Mouse (Mus musculus): ENCODE data around the gene Fstl4.
A peak's percentile ranks its signal among the peaks of the same experiment; 100 is the strongest.

Fstl4 gene

GRCm38 (mm10) chr11:53126660-53127059 is 362.2 kb downstream of the Fstl4 start:
- DNase-seq (ENCODE audit: low read depth in 2 of 2, low spot score in 2 of 2), result no peak

DNA sequence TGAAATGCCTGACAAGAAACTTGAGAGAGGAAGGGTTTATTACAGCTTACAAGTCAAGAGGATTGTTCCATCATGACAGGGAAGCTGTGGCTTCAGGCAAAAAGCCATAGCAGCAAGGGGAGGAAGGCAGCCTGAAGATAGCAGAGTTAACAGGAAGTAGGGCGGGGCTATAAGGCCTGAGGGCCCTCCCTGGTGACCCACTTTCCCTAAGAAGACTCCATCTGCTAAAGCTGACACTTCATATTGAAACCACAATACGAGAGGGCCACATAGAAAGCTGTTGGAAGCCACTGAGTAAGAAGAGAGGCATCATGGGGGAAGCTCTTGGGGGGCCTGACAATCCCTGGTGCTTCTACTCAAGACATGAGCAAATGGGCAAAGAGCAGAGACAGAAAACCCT is 364.2 kb downstream of the Fstl4 start:
- DNase-seq (ENCODE audit: low read depth in 2 of 2, low spot score in 2 of 2), result no peak

GRCm38 (mm10) chr11:53132406-53133035 is 368.1 kb downstream of the Fstl4 start:
- DNase-seq (ENCODE audit: low read depth in 2 of 2, low spot score in 2 of 2), result no peak

DNA sequence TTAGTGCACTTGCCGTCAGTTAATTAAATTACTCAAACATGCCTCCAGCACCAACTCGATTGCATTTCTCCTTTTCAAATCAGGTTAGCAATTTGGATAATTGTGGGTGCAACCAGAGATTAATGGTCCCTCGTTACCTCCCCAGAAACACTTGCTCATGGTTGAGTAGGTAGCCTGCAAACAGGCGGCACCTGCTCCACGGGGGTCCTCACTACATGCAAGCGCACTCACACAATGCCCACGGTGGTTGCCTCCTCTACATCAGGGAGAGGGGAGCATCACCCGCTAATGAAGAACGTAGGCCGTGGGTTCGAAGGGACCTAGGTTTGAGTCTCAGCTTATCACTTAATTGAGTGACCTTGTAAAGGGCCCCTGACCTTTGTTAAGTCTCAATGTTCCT is 371.9 kb downstream of the Fstl4 start:
- no peak for DNase-seq (ENCODE audit: low read depth in 2 of 2, low spot score in 2 of 2)

- DNase-seq (ENCODE audit: low read depth in 2 of 2, low spot score in 2 of 2), result no peak
Observed at GRCm38 (mm10) chr11:53137381-53137780, 372.9 kb downstream of the Fstl4 start.

DNA sequence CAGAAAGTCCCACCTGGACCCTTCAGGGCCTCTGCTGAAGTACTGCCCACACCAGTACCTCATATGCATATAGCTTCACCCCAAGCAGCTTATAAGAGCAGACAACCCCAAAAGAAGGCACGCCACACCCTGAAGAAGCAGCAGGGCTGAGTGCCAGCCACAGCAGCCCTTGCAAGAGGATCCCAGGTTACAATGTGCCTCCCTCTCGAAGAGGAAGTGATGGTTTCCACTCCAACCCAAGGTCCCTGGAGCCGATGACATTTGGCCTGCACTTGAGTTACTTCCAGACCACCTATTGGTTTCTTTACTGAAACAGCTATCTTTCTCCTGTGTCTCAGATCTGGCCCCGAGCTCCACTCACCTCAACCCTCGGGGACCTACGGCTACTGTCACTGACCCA is 373.8 kb downstream of the Fstl4 start:
- no peak for DNase-seq (ENCODE audit: low read depth in 2 of 2, low spot score in 2 of 2)

DNA sequence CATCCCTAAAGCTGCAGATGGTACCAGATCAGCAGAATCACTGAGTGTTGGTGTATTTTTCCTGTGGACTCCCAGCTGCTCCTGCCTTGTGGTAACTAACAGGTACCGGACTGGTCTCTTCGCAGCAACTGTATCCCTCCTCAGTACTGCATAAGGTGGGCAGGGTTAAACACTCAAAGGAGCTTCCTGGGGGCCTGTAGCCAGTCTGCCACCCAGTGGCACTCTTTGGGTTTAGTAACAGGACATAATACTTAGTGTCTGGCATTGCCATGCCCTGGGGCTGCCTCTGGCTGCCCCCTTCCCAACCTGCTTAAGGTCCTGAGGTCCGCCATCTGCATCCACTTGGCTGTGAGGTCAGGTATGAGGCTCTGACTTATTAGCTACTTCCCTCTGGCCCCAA is 375.2 kb downstream of the Fstl4 start:
- DNase-seq (ENCODE audit: low read depth in 2 of 2, low spot score in 2 of 2), result no peak

DNA sequence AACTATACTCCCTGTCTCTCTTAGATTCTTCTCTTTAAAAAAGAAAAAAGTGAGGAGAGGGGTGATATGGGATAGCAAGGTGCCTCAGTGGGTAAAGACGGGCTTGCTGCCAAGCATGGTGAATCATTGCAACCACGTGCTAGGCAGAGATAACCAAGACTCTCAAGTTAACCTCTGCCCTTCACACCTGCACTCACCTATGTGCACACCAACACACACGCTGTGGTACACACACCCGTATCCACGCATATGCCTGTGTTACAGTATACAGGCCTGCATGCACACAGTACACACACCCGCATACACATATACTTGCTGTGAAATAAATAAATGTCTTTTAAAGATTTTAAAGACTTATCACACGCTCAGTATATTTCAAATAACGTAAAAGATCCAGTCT is 375.8 kb downstream of the Fstl4 start:
- DNase-seq (ENCODE audit: low read depth in 2 of 2, low spot score in 2 of 2), result no peak

GRCm38 (mm10) chr11:53140722-53141400 is 376.4 kb downstream of the Fstl4 start:
- DNase-seq (ENCODE audit: low read depth in 2 of 2, low spot score in 2 of 2), result no peak

- DNase-seq (ENCODE audit: low read depth in 2 of 2, low spot score in 2 of 2), result no peak
Observed at GRCm38 (mm10) chr11:53143522-53143921, 379.1 kb downstream of the Fstl4 start.

GRCm38 (mm10) chr11:53144506-53144905 is 380.1 kb downstream of the Fstl4 start:
- DNase-seq (ENCODE audit: low read depth in 2 of 2, low spot score in 2 of 2), result no peak

- peak in 1 of 2 experiments; percentile 9 for DNase-seq (ENCODE audit: low read depth in 2 of 2, low spot score in 2 of 2)
Observed at GRCm38 (mm10) chr11:53146290-53146689, 381.9 kb downstream of the Fstl4 start.

- no peak for DNase-seq (ENCODE audit: low read depth in 2 of 2, low spot score in 2 of 2)
Observed at GRCm38 (mm10) chr11:53156463-53156862, 392.0 kb downstream of the Fstl4 start.

DNA sequence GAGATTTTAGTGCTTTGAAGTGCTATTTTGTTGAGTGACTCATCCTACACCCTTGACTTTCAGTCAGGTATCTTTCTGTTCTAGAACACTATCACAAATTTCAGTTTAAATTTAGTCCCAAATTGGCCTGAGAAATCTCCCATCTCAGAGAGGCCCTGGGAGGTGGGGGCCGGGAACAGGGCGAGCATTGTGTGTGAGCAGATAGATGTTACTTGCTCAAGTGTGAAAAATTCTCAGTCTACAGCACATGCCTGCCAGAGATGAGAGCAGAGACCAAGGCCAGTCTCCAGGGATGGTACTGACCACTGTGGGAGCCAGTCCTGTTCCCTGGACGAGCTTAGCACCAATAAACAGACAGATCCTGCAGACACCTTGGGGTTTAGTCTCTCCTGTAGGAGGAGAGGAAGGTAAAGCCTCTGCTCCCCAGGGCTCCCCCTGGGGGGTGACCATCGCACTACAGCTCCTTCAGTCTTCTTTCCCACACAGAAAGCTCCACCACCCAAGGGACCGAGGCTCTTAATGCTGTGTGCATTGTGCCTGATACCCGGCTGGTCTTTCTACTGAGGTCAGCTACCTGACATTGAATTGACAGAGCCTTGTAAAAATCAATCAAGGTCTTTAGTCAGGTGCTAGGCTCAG is 393.3 kb downstream of the Fstl4 start:
- DNase-seq (ENCODE audit: low read depth in 2 of 2, low spot score in 2 of 2), result no peak

GRCm38 (mm10) chr11:53162385-53162784 is 398.0 kb downstream of the Fstl4 start:
- no peak for DNase-seq (ENCODE audit: low read depth in 2 of 2, low spot score in 2 of 2)

DNA sequence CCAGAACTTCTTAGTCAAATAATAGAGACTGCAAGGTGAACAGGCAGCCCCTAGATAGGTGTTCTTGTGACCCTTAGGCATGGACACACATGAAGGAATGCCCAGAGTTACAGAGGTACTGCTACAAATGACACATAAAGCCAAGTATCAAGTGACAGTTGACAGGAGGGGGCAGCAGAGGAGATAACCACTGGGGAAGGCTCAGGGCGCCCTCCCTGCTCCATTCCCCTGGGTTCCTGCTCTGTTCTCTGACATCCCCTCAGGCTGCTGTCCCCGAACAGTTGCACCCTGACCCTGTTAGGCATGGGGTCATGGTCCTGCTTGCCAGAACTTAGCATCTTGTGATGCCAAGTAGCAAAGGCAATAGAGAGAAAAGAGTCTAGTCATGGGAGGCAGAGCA is 402.0 kb downstream of the Fstl4 start:
- DNase-seq (ENCODE audit: low read depth in 2 of 2, low spot score in 2 of 2), result no peak

DNA sequence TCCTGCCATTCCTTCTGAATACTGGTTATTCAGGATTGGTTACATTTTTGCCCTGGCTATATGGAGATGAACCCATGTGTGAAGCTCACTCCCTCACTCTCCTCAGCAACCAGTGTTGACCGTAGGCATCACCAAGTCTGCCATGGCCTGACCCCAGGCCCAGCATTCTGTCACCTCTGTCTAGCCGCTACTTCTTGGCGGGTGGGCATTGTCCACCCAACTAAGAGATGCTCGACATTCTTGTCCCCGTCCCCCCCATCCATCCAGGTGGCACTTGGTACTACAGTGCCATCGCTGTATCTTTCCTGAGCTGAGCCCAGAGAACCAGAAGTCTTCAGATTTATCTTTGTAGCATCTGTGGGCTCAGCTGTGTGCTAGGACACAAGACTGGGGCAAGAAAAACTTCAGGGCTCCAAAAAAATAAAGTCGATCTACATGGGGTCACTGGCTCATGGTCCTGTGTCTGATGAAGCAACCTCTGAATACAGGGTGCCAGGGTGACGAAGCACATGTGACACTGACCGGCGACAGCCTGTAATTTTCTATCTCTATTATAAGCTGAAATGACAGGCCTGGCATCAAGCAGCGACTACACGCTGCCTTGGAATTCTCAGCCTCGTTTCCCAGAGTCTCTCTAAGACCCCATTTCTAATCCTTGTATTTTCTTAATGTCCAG is 417.9 kb downstream of the Fstl4 start:
- DNase-seq (ENCODE audit: low read depth in 2 of 2, low spot score in 2 of 2), result no peak

DNA sequence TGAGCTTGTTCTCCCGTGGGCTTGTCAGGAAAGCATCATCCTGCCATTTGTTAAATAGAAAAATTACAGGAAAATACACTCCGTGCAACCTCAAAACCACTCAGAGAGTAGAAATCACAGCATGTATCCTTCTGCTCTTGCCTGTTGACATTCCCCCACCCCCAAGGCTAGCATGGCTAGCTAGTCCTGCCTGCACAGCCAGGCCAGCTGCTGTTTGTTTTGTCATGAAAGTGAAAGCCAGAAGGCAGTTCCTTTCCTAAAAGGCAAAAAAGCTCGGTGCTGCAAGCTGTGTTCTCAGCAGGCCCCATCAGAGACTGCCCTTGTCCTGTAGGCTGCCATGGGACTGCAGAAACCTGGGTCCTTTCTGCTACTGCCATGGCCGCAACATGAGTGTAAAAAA is 418.4 kb downstream of the Fstl4 start:
- DNase-seq (ENCODE audit: low read depth in 2 of 2, low spot score in 2 of 2), result no peak

GRCm38 (mm10) chr11:53184046-53184445 is 419.6 kb downstream of the Fstl4 start:
- no peak for DNase-seq (ENCODE audit: low read depth in 2 of 2, low spot score in 2 of 2)

GRCm38 (mm10) chr11:53184698-53185097 is 420.3 kb downstream of the Fstl4 start:
- no peak for DNase-seq (ENCODE audit: low read depth in 2 of 2, low spot score in 2 of 2)

DNA sequence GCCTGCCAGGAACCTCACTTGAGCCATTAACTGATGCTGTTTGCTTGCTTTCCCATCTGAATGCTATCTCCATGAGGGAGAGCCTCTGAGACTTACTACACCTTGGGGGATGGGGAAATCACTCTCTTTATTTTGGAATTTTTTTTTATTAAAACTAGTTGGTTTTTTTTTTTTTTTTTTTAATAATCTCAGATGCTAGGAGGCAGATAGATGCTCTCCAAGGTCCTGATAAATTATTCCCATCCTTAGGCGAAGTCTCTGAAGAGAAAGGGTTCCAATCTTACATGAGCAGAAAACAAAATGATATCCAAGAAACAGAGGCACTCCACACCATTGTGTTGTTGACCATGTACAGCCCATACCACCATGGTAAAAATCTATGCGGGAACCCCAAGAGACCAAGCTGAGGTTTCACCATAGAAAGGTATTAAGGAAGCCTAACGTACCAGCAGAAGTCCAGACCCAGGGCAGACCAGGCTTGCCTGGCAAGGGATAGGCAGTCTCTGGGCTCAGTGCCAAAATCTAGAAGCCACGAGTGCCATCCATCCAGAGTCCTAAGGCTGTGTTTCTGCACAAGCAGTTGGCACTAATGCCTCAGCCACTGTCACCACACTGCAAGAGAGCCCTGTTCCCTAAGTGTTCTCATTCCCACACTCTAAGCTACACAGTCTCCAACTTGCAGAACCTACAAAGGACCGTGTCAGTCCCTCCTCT is 423.1 kb downstream of the Fstl4 start:
- DNase-seq (ENCODE audit: low read depth in 2 of 2, low spot score in 2 of 2), result no peak

Measured in CD8-positive naive resting alpha-beta T cell, adult 2 months (primary cell).